Mouse (Mus musculus) lung, embryonic 15.5 days (tissue): ENCODE measurements around the gene Plekha6. TPM values are rescaled to one million over a fixed set of nuclear protein-coding genes. Genes with fewer than 3 reads are reported as not detected.

Experiments
- ATAC-seq: fragments of 200-750 bp; cut with Nextera tagmentation; 2 replicates; pipeline ENCODE4 v1.8.0; 2017; ENCODE audit warnings: moderate number of reproducible peaks, borderline replicate concordance; ENCODE audit not compliant: low FRiP score, low TSS enrichment; ENCODE audit errors: extremely low read depth
- H3K27ac ChIP-seq: fragments of 300-500 bp; sonication (generic); 2 replicates; pipeline ENCODE4 v1.5.1; 2015; ENCODE audit warnings: moderate library complexity, mild to moderate bottlenecking, inconsistent platforms
- H3K27me3 ChIP-seq: fragments of 300-500 bp; sonication (generic); 2 replicates; pipeline ENCODE4 v1.6.1; 2015; ENCODE audit warnings: inconsistent platforms
- H3K36me3 ChIP-seq: fragments of 300-500 bp; sonication (generic); 2 replicates; pipeline ENCODE4 v1.6.1; 2015; ENCODE audit warnings: inconsistent platforms
- H3K4me1 ChIP-seq: fragments of 300-500 bp; sonication (generic); 2 replicates; pipeline ENCODE4 v1.6.1; 2015; ENCODE audit warnings: inconsistent platforms
- H3K4me2 ChIP-seq: fragments of 300-500 bp; sonication (generic); 2 replicates; pipeline ENCODE4 v1.6.1; 2015; ENCODE audit warnings: inconsistent platforms, mild to moderate bottlenecking, moderate library complexity
- H3K4me3 ChIP-seq: fragments of 300-500 bp; sonication (generic); 2 replicates; pipeline ENCODE4 v1.5.1; 2015; ENCODE audit warnings: mild to moderate bottlenecking, inconsistent platforms
- H3K9ac ChIP-seq: fragments of 300-500 bp; sonication (generic); 2 replicates; pipeline ENCODE4 v1.6.1; 2015; ENCODE audit warnings: inconsistent platforms
- H3K9me3 ChIP-seq: fragments of 300-500 bp; sonication (generic); 2 replicates; pipeline ENCODE4 v1.6.1; 2016; ENCODE audit warnings: inconsistent platforms
- WGBS: fragments of 180-500 bp; shearing (Covaris S2); methylation state at CpG from one replicate; pipeline ENCODE4 v1.1.7; 2015; 5-methylcytosine and 5-hydroxymethylcytosine counted together
- polyA plus RNA-seq: library from polyadenylated mRNA; unstranded; fragments of >200 nt; fragmentation: Nextera tagmentation; extraction: Ambion mirVana; gene quantifications from 2 replicates; pipeline ENCODE4 v1.2.1, GENCODE M21; 2015

The Plekha6 gene
- polyA plus RNA-seq, 1 experiment from 2014 or later = 7.6 TPM

DNA sequence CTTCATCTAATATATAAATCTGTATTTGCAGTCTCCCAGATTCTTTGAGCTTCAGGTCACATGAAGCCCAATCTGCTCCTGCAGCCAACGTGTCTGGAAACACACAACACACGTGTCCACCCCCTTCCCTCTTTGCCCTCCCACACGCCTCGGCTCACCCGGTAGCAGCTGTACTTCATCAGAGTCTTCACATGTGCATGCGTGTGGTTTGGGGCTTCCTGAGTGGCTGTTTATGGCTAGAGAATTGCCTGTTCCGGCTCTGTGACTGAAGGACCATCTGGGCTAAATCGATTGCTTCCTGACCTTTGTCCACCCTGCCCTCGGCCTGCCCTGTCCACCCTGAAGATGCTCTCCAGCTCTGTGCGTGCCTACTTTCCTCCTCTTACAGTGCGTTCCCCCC is 73.7 kb downstream of the Plekha6 start:
- Histone ChIP-seq H3K4me1 (peaks cover 56% of the 10 kb centered on the region), H3K36me3 (no peaks in the 10 kb centered on the region), H3K9ac (no peak overlapping the region), H3K9me3 (no peaks in the 10 kb centered on the region), H3K4me2 (peak overlapping the region; percentile 5; the same call in 1 of the 2 replicates), H3K4me3 (no peak overlapping the region), H3K27me3 (no peaks in the 10 kb centered on the region; the same call in 1 of the 2 replicates), H3K27ac (peak overlapping the region; percentile 83)
- ATAC-seq = peak; percentile 52; the same call in 1 of the 2 replicates
- 4% methylated on average over 11 of the region's 11 CpGs for WGBS

- 48% methylated on average over 6 of the region's 6 CpGs for WGBS
- Histone ChIP-seq H3K4me3 (no peak overlapping the region), H3K36me3 (no peaks in the 10 kb centered on the region), H3K4me2 (no peak overlapping the region), H3K27ac (peak overlapping the region; percentile 65), H3K9ac (no peak overlapping the region), H3K27me3 (no peaks in the 10 kb centered on the region; the same call in 1 of the 2 replicates), H3K9me3 (no peaks in the 10 kb centered on the region), H3K4me1 (peaks cover 56% of the 10 kb centered on the region)
- ATAC-seq = no peak
Observed at GRCm38 (mm10) chr1:133239121-133239812, 75.3 kb downstream of the Plekha6 start.

- no peak for ATAC-seq
- Histone ChIP-seq H3K4me3 (no peak overlapping the region), H3K9ac (no peak overlapping the region), H3K27me3 (no peaks in the 10 kb centered on the region), H3K27ac (peak overlapping the region; percentile 65), H3K9me3 (no peaks in the 10 kb centered on the region), H3K4me2 (no peak overlapping the region), H3K4me1 (peaks cover 61% of the 10 kb centered on the region), H3K36me3 (no peaks in the 10 kb centered on the region)
- whole genome bisulfite sequencing = 77% methylated on average over 6 of the region's 6 CpGs
Observed at GRCm38 (mm10) chr1:133239813-133240160, 75.8 kb downstream of the Plekha6 start.

DNA sequence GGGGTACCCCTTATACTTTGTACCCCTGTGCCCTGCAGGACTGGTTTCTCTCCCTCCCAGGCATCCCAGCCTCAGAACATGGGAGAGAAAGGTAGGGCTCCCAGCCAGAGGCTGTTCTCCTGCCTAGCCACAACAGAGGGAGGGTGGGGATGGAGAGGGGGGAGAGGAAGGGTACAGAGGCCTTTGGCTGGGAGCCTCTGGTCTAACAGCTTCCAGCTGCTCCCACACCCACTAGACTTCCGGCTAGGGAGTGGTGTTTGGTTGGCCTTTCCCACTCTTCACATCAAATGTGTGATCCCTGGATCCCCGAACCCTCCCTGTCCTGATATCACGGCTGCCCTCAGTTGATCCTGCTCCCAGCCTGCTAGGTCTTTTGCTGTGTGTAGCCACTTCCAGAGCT is 76.9 kb downstream of the Plekha6 start:
- peak; percentile 52 for ATAC-seq

DNA sequence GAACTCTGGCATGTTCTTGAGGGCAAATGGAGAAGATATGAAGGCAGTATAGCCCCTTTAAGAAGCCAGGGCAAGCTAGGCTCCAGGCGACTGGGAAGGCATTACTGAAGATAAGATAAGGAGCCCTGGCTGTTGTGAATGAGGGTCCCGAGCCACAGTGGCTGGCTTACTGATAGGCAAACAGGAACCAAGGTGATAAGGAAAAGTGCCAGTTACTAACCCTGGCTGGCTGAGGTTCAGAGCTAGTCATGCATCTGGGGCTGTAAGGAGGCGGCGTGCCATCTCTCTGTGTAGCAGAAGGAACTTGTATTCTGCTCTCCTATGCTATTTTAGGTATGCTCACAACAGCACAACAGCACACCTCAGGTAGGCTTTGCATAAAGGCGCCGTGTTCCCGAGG is 80.7 kb downstream of the Plekha6 start:
- 0 out of 2 replicates have a peak overlapping the region, but pooled peaks have one; percentile 37 for H3K27ac ChIP-seq
- ATAC-seq = no peak
- no peaks in the 10 kb centered on the region for H3K36me3 ChIP-seq
- WGBS = 31% methylated on average over 7 of the region's 7 CpGs
- no peak overlapping the region for H3K9ac ChIP-seq
- H3K4me2 ChIP-seq = no peak overlapping the region
- H3K4me1 ChIP-seq = peaks cover 53% of the 10 kb centered on the region
- H3K4me3 ChIP-seq = no peak overlapping the region
- no peaks in the 10 kb centered on the region for H3K27me3 ChIP-seq
- H3K9me3 ChIP-seq = no peaks in the 10 kb centered on the region

More for the DNA sequence above, 76.9 kb downstream of the Plekha6 start:
- H3K4me3 ChIP-seq = no peak overlapping the region
- no peak overlapping the region for H3K9ac ChIP-seq
- H3K27me3 ChIP-seq = no peaks in the 10 kb centered on the region
- H3K4me1 ChIP-seq = peaks cover 69% of the 10 kb centered on the region
- no peaks in the 10 kb centered on the region for H3K9me3 ChIP-seq
- no peaks in the 10 kb centered on the region for H3K36me3 ChIP-seq
- peak overlapping the region; percentile 35; the same call in 1 of the 2 replicates for H3K27ac ChIP-seq
- H3K4me2 ChIP-seq = no peak overlapping the region
- WGBS = 30% methylated on average over 3 of the region's 3 CpGs

DNA sequence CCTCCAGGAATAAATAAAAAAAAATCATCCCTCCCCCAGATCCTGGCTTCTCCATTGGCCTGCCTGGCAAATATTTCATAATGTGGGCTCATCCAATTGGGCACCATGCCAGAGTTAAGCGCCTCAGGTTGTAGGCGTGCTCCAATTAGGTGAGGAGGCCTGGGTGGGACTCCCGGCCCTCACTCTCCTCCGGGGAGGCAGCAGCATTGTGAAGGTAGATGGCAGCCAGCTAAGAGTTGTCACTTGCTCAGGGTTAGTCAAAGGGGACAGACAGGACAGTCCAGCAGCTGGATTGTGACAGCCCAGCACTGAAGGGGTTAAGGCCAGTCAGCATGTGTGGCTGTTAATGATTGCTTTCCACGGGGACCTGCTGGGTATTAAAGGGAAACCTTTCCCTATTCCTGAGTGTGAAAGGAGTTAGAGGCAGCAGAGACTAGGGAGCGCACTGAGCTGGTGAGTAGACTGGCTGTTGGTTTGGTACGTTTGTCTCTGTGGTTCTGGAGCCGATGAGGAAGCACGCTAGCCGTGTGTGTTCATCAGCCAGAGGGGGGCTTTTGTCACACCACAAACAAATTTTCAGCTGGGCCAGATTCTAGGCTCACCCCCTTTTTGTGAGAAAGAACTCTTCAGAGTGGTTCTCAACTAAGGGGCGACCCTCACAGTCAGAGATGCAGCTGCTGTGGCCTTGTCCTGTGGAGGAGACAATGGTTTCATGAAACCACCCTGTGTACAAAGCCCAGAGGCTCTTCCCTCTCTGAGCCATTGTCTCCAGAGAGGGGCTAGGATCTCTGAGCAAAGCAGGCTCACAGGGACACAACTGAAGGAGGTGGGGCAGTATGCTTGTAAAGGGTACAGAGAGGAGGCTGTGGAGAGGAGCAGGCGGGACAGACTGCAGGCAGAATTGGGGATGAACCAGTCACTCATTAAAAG is 81.9 kb downstream of the Plekha6 start:
- H3K36me3 ChIP-seq = no peaks in the 10 kb centered on the region
- peak overlapping the region; percentile 14; the same call in 1 of the 2 replicates for H3K4me2 ChIP-seq
- no peak for ATAC-seq
- 0 out of 2 replicates have a peak overlapping the region, but pooled peaks have one; percentile 8 for H3K4me3 ChIP-seq
- peak overlapping the region; percentile 8; the same call in 1 of the 2 replicates for H3K27ac ChIP-seq
- H3K4me1 ChIP-seq = peaks cover 49% of the 10 kb centered on the region
- no peak overlapping the region for H3K9ac ChIP-seq
- H3K27me3 ChIP-seq = no peaks in the 10 kb centered on the region
- no peaks in the 10 kb centered on the region for H3K9me3 ChIP-seq
- 29% methylated on average over 12 of the region's 12 CpGs for WGBS

GRCm38 (mm10) chr1:133247189-133247588 is 83.2 kb downstream of the Plekha6 start:
- H3K4me3 ChIP-seq = no peak overlapping the region
- no peak overlapping the region for H3K27ac ChIP-seq
- no peak overlapping the region for H3K4me2 ChIP-seq
- WGBS = 69% methylated on average over 5 of the region's 5 CpGs
- H3K9ac ChIP-seq = no peak overlapping the region
- H3K36me3 ChIP-seq = no peaks in the 10 kb centered on the region
- no peak for ATAC-seq
- no peaks in the 10 kb centered on the region for H3K27me3 ChIP-seq
- H3K9me3 ChIP-seq = no peaks in the 10 kb centered on the region
- H3K4me1 ChIP-seq = peaks cover 53% of the 10 kb centered on the region

DNA sequence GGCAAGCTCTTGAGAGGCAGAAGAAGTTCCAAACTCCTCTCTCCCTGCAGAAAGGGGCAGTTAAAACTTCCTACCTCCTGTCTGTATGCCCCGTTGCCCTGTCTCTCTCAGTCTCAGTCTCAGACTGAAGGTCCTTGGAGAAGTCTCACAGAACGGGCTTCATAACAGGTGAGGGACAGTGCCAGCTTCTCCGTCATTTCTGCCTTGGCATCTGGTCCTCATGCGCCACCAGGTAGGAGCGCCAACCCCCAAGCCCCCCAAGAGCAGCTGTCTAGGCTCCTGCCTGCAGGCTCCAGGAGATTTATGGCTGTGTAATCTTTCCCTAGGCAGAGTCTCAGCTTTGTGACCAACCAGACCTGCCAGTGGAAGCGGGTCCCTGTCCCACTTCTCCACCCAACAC is 86.8 kb downstream of the Plekha6 start:
- Histone ChIP-seq H3K4me3 (no peak overlapping the region), H3K4me2 (no peak overlapping the region), H3K4me1 (peaks cover 72% of the 10 kb centered on the region), H3K9ac (no peak overlapping the region), H3K27ac (peak overlapping the region; percentile 89), H3K9me3 (no peaks in the 10 kb centered on the region), H3K36me3 (no peaks in the 10 kb centered on the region), H3K27me3 (no peaks in the 10 kb centered on the region)
- ATAC-seq = no peak
- 89% methylated on average over 6 of the region's 6 CpGs for WGBS

DNA sequence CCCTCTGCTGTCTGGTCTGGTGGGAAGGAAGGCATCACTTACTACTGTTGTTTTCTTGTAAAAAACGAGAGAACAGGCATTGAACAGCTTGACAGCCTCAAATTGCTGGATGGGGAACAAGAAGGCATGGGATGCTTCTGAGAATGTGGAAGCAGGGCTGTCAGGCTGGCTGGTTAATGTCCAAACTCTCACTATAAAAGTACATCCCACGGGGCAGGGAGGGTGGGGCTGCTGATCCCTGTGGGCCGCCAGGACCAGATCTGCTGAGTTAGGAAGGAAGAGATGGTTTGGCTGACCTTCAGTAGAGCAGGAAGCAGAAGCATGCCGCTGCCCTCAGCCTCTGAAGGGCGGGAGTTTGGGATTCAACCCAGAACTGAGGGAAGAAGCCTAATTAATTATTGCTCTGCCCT is 87.6 kb downstream of the Plekha6 start:
- no peak overlapping the region for H3K4me2 ChIP-seq
- 18% methylated on average over 5 of the region's 5 CpGs for WGBS
- H3K9ac ChIP-seq = no peak overlapping the region
- H3K4me3 ChIP-seq = no peak overlapping the region
- H3K36me3 ChIP-seq = no peaks in the 10 kb centered on the region
- peak; percentile 78; the same call in 1 of the 2 replicates for ATAC-seq
- H3K27me3 ChIP-seq = no peaks in the 10 kb centered on the region
- H3K4me1 ChIP-seq = peaks cover 72% of the 10 kb centered on the region
- H3K27ac ChIP-seq = peak overlapping the region; percentile 89
- H3K9me3 ChIP-seq = no peaks in the 10 kb centered on the region

GRCm38 (mm10) chr1:133252251-133252650 is 88.2 kb downstream of the Plekha6 start:
- no peak overlapping the region for H3K4me3 ChIP-seq
- H3K36me3 ChIP-seq = no peaks in the 10 kb centered on the region
- H3K4me1 ChIP-seq = peaks cover 68% of the 10 kb centered on the region
- no peak overlapping the region for H3K4me2 ChIP-seq
- peak overlapping the region; percentile 89 for H3K27ac ChIP-seq
- H3K27me3 ChIP-seq = no peaks in the 10 kb centered on the region
- 72% methylated on average over 3 of the region's 3 CpGs for WGBS
- ATAC-seq = no peak
- no peak overlapping the region for H3K9ac ChIP-seq
- H3K9me3 ChIP-seq = no peaks in the 10 kb centered on the region

GRCm38 (mm10) chr1:133252801-133253531 is 89.0 kb downstream of the Plekha6 start:
- Histone ChIP-seq H3K27me3 (no peaks in the 10 kb centered on the region), H3K27ac (peak overlapping the region; percentile 89), H3K9me3 (no peaks in the 10 kb centered on the region), H3K36me3 (no peaks in the 10 kb centered on the region), H3K4me3 (no peak overlapping the region), H3K4me2 (no peak overlapping the region), H3K9ac (no peak overlapping the region), H3K4me1 (peaks cover 66% of the 10 kb centered on the region)
- 37% methylated on average over 10 of the region's 10 CpGs for WGBS
- peak; percentile 23; the same call in 1 of the 2 replicates for ATAC-seq
